Mouse (Mus musculus) testis, adult 2 months (tissue): ENCODE results near the gene Cct8. TPM values are rescaled to one million over a fixed set of nuclear protein-coding genes. Genes with fewer than 3 reads are reported as not detected.
A peak's percentile ranks its signal among the peaks of the same experiment; 100 is the strongest.
"Not testable (repeated sequence)": the region's sequence is repeated elsewhere in the genome, so short reads cannot be mapped to it uniquely, and the experiment has no call there.

ENCODE experiments used
- H3K27ac ChIP-seq: fragments of 200-500 bp; 2 replicates; pipeline ENCODE4 v1.5.1; 2012; ENCODE audit warnings: low read depth, low read length; ENCODE audit not compliant: control insufficient read depth, insufficient read depth
- H3K27me3 ChIP-seq: fragments of 200-500 bp; 2 replicates; pipeline ENCODE4 v1.6.1; 2012; ENCODE audit warnings: mild to moderate bottlenecking, low read length, moderate library complexity; ENCODE audit not compliant: control insufficient read depth, insufficient read depth
- H3K36me3 ChIP-seq: fragments of 200-500 bp; 2 replicates; pipeline ENCODE4 v1.6.1; 2012; ENCODE audit warnings: mild to moderate bottlenecking, low read length; ENCODE audit not compliant: control insufficient read depth, insufficient read depth
- H3K4me1 ChIP-seq: fragments of 200-500 bp; 2 replicates; pipeline ENCODE4 v1.6.1; 2012; ENCODE audit warnings: low read length; ENCODE audit not compliant: control insufficient read depth, insufficient read depth
- H3K4me3 ChIP-seq: fragments of 200-500 bp; 2 replicates; pipeline ENCODE4 v1.5.1; 2012; ENCODE audit warnings: low read depth, mild to moderate bottlenecking, low read length, moderate library complexity, mixed read lengths; ENCODE audit not compliant: control insufficient read depth
- CTCF ChIP-seq: fragments of 200-500 bp; IDR thresholded peaks from 2 replicates; pipeline ENCODE4 v1.5.1; 2012; ENCODE audit warnings: low read depth, mild to moderate bottlenecking, inconsistent platforms, low read length, moderate library complexity; ENCODE audit not compliant: control insufficient read depth, insufficient read depth, insufficient replicate concordance
- POLR2A ChIP-seq: fragments of 200-500 bp; IDR thresholded peaks from 2 replicates; pipeline ENCODE4 v1.6.1; 2012; ENCODE audit warnings: low read depth, mild to moderate bottlenecking, inconsistent platforms, low read length, moderate library complexity; ENCODE audit not compliant: control insufficient read depth
- polyA plus RNA-seq: library from polyadenylated mRNA; depleted of rRNA; stranded (reverse); fragments of >200 nt; gene quantifications from 2 replicates; pipeline ENCODE4 v1.2.3, GENCODE M21; 2012

Gene Cct8
- polyA plus RNA-seq, 1 experiment = 57.1 TPM

- TF ChIP-seq CTCF = no peak
- TF ChIP-seq POLR2A = no peak
- H3K27ac ChIP-seq = no peak overlapping the region
These were observed 3.9 kb upstream of the Cct8 start for GRCm38 (mm10) chr16:87499556-87499955.

GRCm38 (mm10) chr16:87497171-87497570 lies 1.5 kb upstream of the Cct8 start:
- TF ChIP-seq CTCF (no peak), POLR2A (no peak)
- no peaks in the 10 kb centered on the region for H3K27me3 ChIP-seq
- H3K4me1 ChIP-seq = no peaks in the 10 kb centered on the region; the same call in 1 of the 2 replicates
- no peak overlapping the region for H3K4me3 ChIP-seq
- no peaks in the 10 kb centered on the region for H3K36me3 ChIP-seq
- H3K27ac ChIP-seq = no peak overlapping the region

More at GRCm38 (mm10) chr16:87499556-87499955, 3.9 kb upstream of the Cct8 start:
- Histone ChIP-seq H3K27me3 (no peaks in the 10 kb centered on the region), H3K36me3 (no peaks in the 10 kb centered on the region), H3K4me1 (no peaks in the 10 kb centered on the region; the same call in 1 of the 2 replicates), H3K4me3 (no peak overlapping the region)

GRCm38 (mm10) chr16:87496728-87497127 lies 1.1 kb upstream of the Cct8 start:
- Histone ChIP-seq H3K4me1 (no peaks in the 10 kb centered on the region; the same call in 1 of the 2 replicates), H3K4me3 (no peak overlapping the region), H3K27ac (no peak overlapping the region), H3K36me3 (no peaks in the 10 kb centered on the region), H3K27me3 (no peaks in the 10 kb centered on the region)
- TF ChIP-seq CTCF (no peak), POLR2A (no peak)

GRCm38 (mm10) chr16:87494955-87495655 lies 568 bp downstream of the Cct8 start:
- Histone ChIP-seq H3K36me3 (no peaks in the 10 kb centered on the region), H3K27ac (peak overlapping the region; percentile 93), H3K27me3 (no peaks in the 10 kb centered on the region), H3K4me1 (no peaks in the 10 kb centered on the region; the same call in 1 of the 2 replicates), H3K4me3 (peak overlapping the region; percentile 98)
- TF ChIP-seq CTCF = no peak
- no peak for TF ChIP-seq POLR2A

- not testable (repeated sequence) for H3K27ac ChIP-seq, H3K36me3 ChIP-seq, H3K27me3 ChIP-seq, H3K4me3 ChIP-seq, H3K4me1 ChIP-seq
These were observed 3.4 kb downstream of the Cct8 start for GRCm38 (mm10) chr16:87492191-87492792.

GRCm38 (mm10) chr16:87488605-87489004 lies 7.1 kb downstream of the Cct8 start:
- no peaks in the 10 kb centered on the region; the same call in 1 of the 2 replicates for H3K36me3 ChIP-seq
- no peak for TF ChIP-seq CTCF
- no peak overlapping the region for H3K27ac ChIP-seq
- no peak overlapping the region for H3K4me3 ChIP-seq
- H3K27me3 ChIP-seq = no peaks in the 10 kb centered on the region
- no peaks in the 10 kb centered on the region for H3K4me1 ChIP-seq

- no peak overlapping the region for H3K4me3 ChIP-seq
- no peaks in the 10 kb centered on the region; the same call in 1 of the 2 replicates for H3K36me3 ChIP-seq
- TF ChIP-seq CTCF (no peak), POLR2A (no peak)
- H3K4me1 ChIP-seq = no peaks in the 10 kb centered on the region
- no peak overlapping the region for H3K27ac ChIP-seq
- no peaks in the 10 kb centered on the region for H3K27me3 ChIP-seq
These were observed 8.9 kb downstream of the Cct8 start for GRCm38 (mm10) chr16:87486739-87487138.

- Histone ChIP-seq H3K4me1 (no peaks in the 10 kb centered on the region), H3K27ac (no peak overlapping the region), H3K4me3 (no peak overlapping the region), H3K36me3 (no peaks in the 10 kb centered on the region; the same call in 1 of the 2 replicates), H3K27me3 (no peaks in the 10 kb centered on the region)
- no peak for TF ChIP-seq CTCF
- TF ChIP-seq POLR2A = no peak
These were observed 11.3 kb downstream of the Cct8 start for GRCm38 (mm10) chr16:87484367-87484766.
